Mouse (Mus musculus) erythroblast, embryonic 14.5 days (primary cell): Measurements from ENCODE around the gene Ntng1. TPM values are rescaled to one million over a fixed set of nuclear protein-coding genes. Genes with fewer than 3 reads are reported as not detected.

Source experiments
- H3K27me3 ChIP-seq: 2 replicates; pipeline ENCODE4 v1.6.1; 2012; ENCODE audit warnings: inconsistent platforms; ENCODE audit not compliant: control insufficient read depth
- H3K36me3 ChIP-seq: 2 replicates; pipeline ENCODE4 v1.6.1; 2012; ENCODE audit warnings: mild to moderate bottlenecking, inconsistent platforms; ENCODE audit not compliant: control insufficient read depth
- H3K4me1 ChIP-seq: 2 replicates; pipeline ENCODE4 v1.6.1; 2012; ENCODE audit warnings: inconsistent platforms; ENCODE audit not compliant: control insufficient read depth
- H3K4me3 ChIP-seq: replicated peaks from 2 replicates; pipeline ENCODE3; 2012; ENCODE audit warnings: moderate library complexity, mild to moderate bottlenecking, inconsistent platforms
- H3K9me3 ChIP-seq: 2 replicates; pipeline ENCODE4 v1.6.1; 2012; ENCODE audit warnings: low read length, inconsistent platforms, mixed read lengths; ENCODE audit not compliant: control insufficient read depth
- GATA1 ChIP-seq: IDR thresholded peaks from 2 replicates; pipeline ENCODE4 v1.6.1; 2012; ENCODE audit warnings: low read length, inconsistent platforms, mixed read lengths
- TAL1 ChIP-seq: IDR thresholded peaks from 3 replicates; pipeline ENCODE4 v1.6.1; 2012; ENCODE audit warnings: low read length, inconsistent platforms, mixed read lengths
- polyA plus RNA-seq: library from polyadenylated mRNA; stranded (reverse); fragments of >175 nt; gene quantifications from 2 replicates; pipeline ENCODE4 v1.2.3, GENCODE M21; 2012

Ntng1 gene
- polyA plus RNA-seq, 1 experiment = not detected

- Histone ChIP-seq H3K4me1 (no peaks in the 10 kb centered on the region), H3K9me3 (peaks cover 2% of the 10 kb centered on the region; the same call in 1 of the 2 replicates), H3K4me3 (no peak overlapping the region), H3K36me3 (no peaks in the 10 kb centered on the region), H3K27me3 (no peaks in the 10 kb centered on the region)
- TF ChIP-seq GATA1 (no peak), TAL1 (no peak)
Observed at GRCm38 (mm10) chr3:110064709-110065256, 79.0 kb downstream of the Ntng1 start.

- Histone ChIP-seq H3K9me3 (peaks cover 11% of the 10 kb centered on the region), H3K36me3 (no peaks in the 10 kb centered on the region), H3K27me3 (no peaks in the 10 kb centered on the region), H3K4me1 (no peaks in the 10 kb centered on the region), H3K4me3 (no peak overlapping the region)
- no peak for TF ChIP-seq TAL1
Observed at GRCm38 (mm10) chr3:110055915-110056314, 87.9 kb downstream of the Ntng1 start.

GRCm38 (mm10) chr3:110055433-110055832 lies 88.4 kb downstream of the Ntng1 start:
- Histone ChIP-seq H3K9me3 (peaks cover 14% of the 10 kb centered on the region), H3K27me3 (no peaks in the 10 kb centered on the region), H3K4me3 (no peak overlapping the region), H3K36me3 (no peaks in the 10 kb centered on the region), H3K4me1 (no peaks in the 10 kb centered on the region)
- no peak for TF ChIP-seq GATA1
- no peak for TF ChIP-seq TAL1

DNA sequence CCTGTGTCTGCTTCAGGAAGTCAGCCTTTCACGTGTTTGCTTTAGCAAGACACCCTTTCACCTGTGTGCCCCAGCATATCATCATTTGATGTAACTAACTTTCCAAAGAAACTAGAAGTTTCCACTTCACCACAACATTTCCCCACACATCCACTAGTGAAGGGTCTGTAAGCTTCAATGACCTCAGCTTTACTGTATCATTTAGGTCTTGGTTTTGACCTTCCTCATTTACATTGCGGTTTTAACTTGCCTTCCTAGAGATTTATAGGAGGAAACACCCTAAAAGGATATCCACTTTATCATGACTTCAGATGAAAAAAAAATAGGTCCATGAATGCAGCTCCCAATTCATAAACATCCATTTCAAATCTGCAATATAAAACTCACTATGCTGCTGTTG lies 89.7 kb downstream of the Ntng1 start:
- peaks cover 14% of the 10 kb centered on the region for H3K9me3 ChIP-seq
- H3K4me3 ChIP-seq = no peak overlapping the region
- H3K36me3 ChIP-seq = no peaks in the 10 kb centered on the region
- H3K4me1 ChIP-seq = no peaks in the 10 kb centered on the region
- no peaks in the 10 kb centered on the region for H3K27me3 ChIP-seq
- no peak for TF ChIP-seq TAL1
- TF ChIP-seq GATA1 = no peak

DNA sequence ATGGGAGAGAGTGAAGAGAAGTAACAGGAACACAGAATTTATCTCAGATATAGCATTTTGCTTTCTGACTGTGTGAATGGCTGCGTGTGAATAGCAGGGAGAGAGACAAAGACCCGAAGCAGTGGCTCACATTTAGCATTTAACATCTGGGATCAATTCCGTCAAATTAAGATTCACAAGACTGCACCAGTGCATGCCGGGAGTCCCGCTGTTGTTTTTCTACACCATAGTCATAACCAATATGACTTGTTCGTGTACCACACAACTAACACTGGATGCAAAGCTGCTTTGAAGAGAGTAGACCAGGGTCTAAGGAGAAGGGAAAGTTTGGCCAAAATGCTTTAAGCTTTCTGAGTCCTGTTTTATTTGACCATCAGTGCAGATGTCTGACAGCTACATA lies 95.7 kb downstream of the Ntng1 start:
- H3K36me3 ChIP-seq = no peaks in the 10 kb centered on the region
- no peak for TF ChIP-seq TAL1
- TF ChIP-seq GATA1 = no peak
- no peaks in the 10 kb centered on the region for H3K4me1 ChIP-seq
- no peaks in the 10 kb centered on the region for H3K27me3 ChIP-seq
- no peak overlapping the region for H3K4me3 ChIP-seq
- peaks cover 4% of the 10 kb centered on the region; the same call in 1 of the 2 replicates for H3K9me3 ChIP-seq

- no peaks in the 10 kb centered on the region for H3K36me3 ChIP-seq
- TF ChIP-seq TAL1 = no peak
- no peak for TF ChIP-seq GATA1
- H3K9me3 ChIP-seq = 0 out of 2 replicates have a peak, but pooled peaks cover 2% of the 10 kb centered on the region
- H3K4me3 ChIP-seq = no peak overlapping the region
- no peaks in the 10 kb centered on the region for H3K4me1 ChIP-seq
- no peaks in the 10 kb centered on the region for H3K27me3 ChIP-seq
Observed at GRCm38 (mm10) chr3:110046750-110047149, 97.1 kb downstream of the Ntng1 start.

- TF ChIP-seq TAL1 (no peak), GATA1 (no peak)
- Histone ChIP-seq H3K4me3 (no peak overlapping the region), H3K9me3 (no peaks in the 10 kb centered on the region), H3K27me3 (no peaks in the 10 kb centered on the region), H3K4me1 (no peaks in the 10 kb centered on the region), H3K36me3 (no peaks in the 10 kb centered on the region)
Observed at GRCm38 (mm10) chr3:110044209-110044608, 99.6 kb downstream of the Ntng1 start.

DNA sequence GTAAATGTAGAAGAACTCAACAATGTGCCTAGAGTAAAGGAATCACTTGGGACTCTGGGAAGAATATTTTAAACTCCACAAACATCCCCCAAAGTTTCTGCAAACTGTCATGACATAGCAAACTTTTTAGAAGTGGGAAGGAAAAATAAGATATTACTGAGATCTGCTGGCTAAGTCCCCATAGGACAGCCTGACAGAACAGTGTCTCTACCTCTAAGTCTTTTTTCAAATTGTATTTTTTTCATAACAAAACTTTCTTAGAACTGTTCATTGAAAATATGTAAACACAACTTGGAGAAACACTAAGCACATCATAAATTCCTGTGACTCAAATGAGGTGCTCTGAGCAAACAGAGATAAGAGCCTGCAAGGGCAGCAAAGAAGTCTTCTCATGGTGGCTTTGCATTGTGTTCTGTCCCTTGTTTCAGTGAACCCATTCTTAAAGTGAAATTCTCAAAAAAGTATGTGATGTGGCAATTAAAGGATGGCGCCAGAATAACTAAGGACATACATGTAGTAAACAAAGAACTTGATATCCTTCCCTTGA lies 100.1 kb downstream of the Ntng1 start:
- TF ChIP-seq GATA1 (no peak), TAL1 (no peak)
- no peaks in the 10 kb centered on the region for H3K36me3 ChIP-seq
- no peak overlapping the region for H3K4me3 ChIP-seq
- no peaks in the 10 kb centered on the region for H3K4me1 ChIP-seq
- H3K9me3 ChIP-seq = no peaks in the 10 kb centered on the region
- no peaks in the 10 kb centered on the region for H3K27me3 ChIP-seq

GRCm38 (mm10) chr3:110022783-110023599 lies 120.8 kb downstream of the Ntng1 start:
- Histone ChIP-seq H3K36me3 (no peaks in the 10 kb centered on the region), H3K27me3 (no peaks in the 10 kb centered on the region), H3K4me1 (no peaks in the 10 kb centered on the region), H3K9me3 (peaks cover 5% of the 10 kb centered on the region; the same call in 1 of the 2 replicates), H3K4me3 (no peak overlapping the region)
- TF ChIP-seq TAL1 (no peak), GATA1 (no peak)
